Mouse (Mus musculus): ENCODE measurements around the gene Ubr2. TPM values are rescaled to one million over a fixed set of nuclear protein-coding genes. Genes with fewer than 3 reads are reported as not detected.

The Ubr2 gene
- total RNA-seq, 4 experiments from 2014 or later = 57.5 to 65.9 (median 63.7) TPM

DNA sequence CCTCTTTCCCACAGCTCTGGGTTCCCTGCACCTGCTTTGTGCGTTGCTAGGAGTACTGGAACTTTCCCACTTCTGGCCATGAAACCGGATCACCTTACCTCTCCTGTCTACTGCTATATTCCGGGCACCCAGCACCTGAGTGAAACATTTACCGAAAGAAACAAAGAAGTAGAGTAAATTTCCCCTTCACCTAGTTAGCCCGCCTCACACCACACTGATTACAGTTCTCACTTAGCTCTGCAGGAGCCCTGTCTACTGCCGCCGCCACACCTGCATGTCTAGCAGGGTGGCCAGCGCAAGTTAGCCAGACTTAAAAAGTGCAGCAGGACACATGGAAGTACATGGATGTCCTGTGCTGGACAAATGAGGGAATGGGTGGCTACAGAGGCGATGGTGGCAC lies 127.2 kb downstream of the Ubr2 start:
- DNase-seq (ENCODE audit: low spot score in 2 of 2) = no peak

DNA sequence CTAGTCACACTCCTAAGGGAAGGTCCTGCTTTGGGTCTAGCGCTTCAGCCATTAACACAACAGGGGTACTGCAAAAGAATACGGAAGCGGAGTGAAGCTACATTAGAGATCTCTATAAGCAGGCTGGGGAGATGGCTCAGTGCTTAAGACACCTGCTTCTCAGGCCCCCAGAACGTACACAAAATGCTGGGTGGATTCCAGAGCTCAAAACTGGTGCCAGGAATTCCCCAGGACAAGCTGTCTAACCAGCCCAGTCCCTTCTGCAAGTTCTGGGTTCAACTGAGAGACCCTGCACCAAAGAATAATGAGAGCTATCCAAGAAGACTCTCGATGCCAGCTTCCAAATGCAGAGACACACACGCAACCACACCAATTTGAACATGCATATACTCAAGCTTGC lies 128.6 kb downstream of the Ubr2 start:
- no peak for DNase-seq (ENCODE audit: low spot score in 2 of 2)

DNA sequence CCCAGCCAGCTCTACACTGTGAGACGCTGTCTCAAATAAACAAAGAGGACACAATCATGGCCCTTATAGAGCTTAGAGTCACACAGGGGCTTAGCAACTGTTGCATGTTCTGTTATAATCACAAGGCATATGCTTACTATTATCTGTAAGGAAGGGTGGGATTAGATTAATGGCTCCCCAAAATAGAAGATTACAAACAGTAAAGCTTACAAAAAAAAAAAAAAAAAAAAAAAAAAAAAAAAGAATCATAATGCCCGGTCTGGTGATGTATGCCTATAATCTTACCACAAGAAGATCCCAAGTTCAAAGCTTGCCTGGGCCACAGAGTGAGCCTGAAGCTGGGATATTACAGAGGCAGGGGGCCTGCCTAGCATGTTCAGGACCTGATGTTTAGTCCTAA lies 130.0 kb downstream of the Ubr2 start:
- no peak for DNase-seq (ENCODE audit: low spot score in 2 of 2)

DNA sequence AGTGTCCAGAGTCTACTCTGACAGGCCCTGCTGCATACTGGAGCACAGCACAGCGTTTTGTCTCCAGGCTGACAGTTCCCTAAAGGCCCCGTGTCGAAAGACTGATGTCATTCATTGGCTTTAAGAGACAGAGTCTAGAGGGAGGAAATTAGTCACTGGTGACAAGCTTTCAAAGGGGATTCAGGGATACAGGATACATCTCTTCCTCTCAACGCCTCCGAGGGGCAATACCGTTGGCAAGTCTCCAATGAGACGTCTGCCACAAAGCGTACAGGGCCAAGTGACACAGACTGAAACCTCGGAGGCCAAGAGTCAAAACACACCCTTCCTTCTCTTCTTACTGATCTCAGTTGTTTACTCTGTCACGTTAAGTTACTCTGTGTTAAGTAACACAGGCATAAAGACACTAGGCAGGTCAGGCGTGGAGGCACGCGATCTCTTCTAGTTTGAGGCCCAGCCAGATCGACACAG lies 130.5 kb downstream of the Ubr2 start:
- DNase-seq (ENCODE audit: low spot score in 2 of 2) = peak; percentile 53 to 58

Other genes with a start within 250 kb of the Ubr2 start
- not detected for gene Ptcra, start 246.8 kb downstream of the Ubr2 start, total RNA-seq (2022)
- 10 to 100 TPM; 37.5 to 45.9 (median 39.9) TPM for gene 2310039H08Rik, start 237.9 kb downstream of the Ubr2 start, total RNA-seq (2022)
- 10 to 100 TPM; 35.1 to 39.6 (median 37.4) TPM for gene Rpl7l1, start 227.9 kb downstream of the Ubr2 start, total RNA-seq (2022)
- gene Bicral, start 152.1 kb downstream of the Ubr2 start, total RNA-seq (2022) = 10 to 100 TPM; 11.2 to 15.0 (median 12.5) TPM
- gene Tbcc, start 119.9 kb downstream of the Ubr2 start, total RNA-seq (2022) = 1 to 10 TPM; 7.4 to 9.4 (median 7.9) TPM
- gene Prph2, start 100.1 kb downstream of the Ubr2 start, total RNA-seq (2022) = not detected

All from gastrocnemius, adult 8-10 months (tissue).